Mouse (Mus musculus): ENCODE measurements at regions not wholly inside any gene's neighbourhood (a gene's known extent, or its start where the extent isn't known, plus 50 kb on each side); places are given as distances from the start of the nearest gene placed in this dataset.

DNA sequence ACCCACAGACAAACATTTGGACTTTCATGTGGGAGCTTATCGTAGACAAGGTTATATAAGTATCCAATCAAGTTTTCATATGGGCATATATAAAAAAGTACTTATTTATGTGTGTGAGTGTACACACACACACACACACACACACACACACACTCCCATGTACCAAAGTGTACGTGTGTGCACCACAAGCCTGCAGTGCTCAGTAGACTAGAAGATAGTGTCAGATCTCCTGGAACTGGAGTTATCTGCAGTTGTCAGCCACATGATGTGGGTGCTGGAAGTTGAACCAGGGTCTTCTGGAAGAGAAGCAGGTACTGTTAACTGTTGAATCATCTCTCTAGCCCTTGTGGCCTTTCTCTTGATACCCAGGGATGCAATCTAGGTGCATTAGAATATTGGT, 99.7 kb upstream of the Armc3 start:
- TF ChIP-seq EP300 (IDR thresholded peaks at IDR 0.05; ENCODE audit: insufficient read depth, low read depth, low read length) (no peak), CTCF (IDR thresholded peaks at IDR 0.05) (no peak)

All from heart, adult 2 months (tissue).